Mouse (Mus musculus) lung, adult 2 months (tissue): ENCODE data around the gene Foxo1. TPM values are rescaled to one million over a fixed set of nuclear protein-coding genes. Genes with fewer than 3 reads are reported as not detected.
A peak's percentile ranks its signal among the peaks of the same experiment; 100 is the strongest.

Source experiments
- DNase-seq: peaks from one replicate; pipeline ENCODE4 v3.0.0; 2022
- H3K4me1 ChIP-seq: fragments of 200-500 bp; 2 replicates; pipeline ENCODE4 v1.6.1; 2011; ENCODE audit warnings: low read length; ENCODE audit not compliant: control insufficient read depth, insufficient read depth
- H3K4me3 ChIP-seq: fragments of 200-500 bp; replicated peaks from 2 replicates; pipeline ENCODE3; 2011; ENCODE audit warnings: low read depth, mild to moderate bottlenecking, control low read depth, low read length; ENCODE audit errors: extremely low read depth
- CTCF ChIP-seq: fragments of 200-500 bp; IDR thresholded peaks from 2 replicates; pipeline ENCODE4 v1.5.1; 2011; ENCODE audit warnings: mild to moderate bottlenecking, low read length, control low read depth; ENCODE audit not compliant: insufficient read depth
- POLR2A ChIP-seq: fragments of 200-500 bp; IDR thresholded peaks from 2 replicates; pipeline ENCODE4 v1.6.1; 2011; ENCODE audit warnings: low read depth, mild to moderate bottlenecking, control low read depth, low read length, borderline replicate concordance; ENCODE audit errors: extremely low read depth
- WGBS: fragments of 180-500 bp; shearing (Covaris S2); methylation state at CpG from one replicate; pipeline ENCODE4 v1.1.7; 2018; 5-methylcytosine and 5-hydroxymethylcytosine counted together
- polyA plus RNA-seq: library from polyadenylated mRNA; depleted of rRNA; stranded (reverse); fragments of >200 nt; gene quantifications from 2 replicates; pipeline ENCODE4 v1.2.3, GENCODE M21; 2012

The Foxo1 gene
- polyA plus RNA-seq, 1 experiment: 16.9 TPM

GRCm38 (mm10) chr3:52297291-52298018, 29.3 kb downstream of the Foxo1 start:
- Histone ChIP-seq H3K4me1 (peaks cover 46% of the 10 kb centered on the region), H3K4me3 (no peak overlapping the region)
- 45% methylated on average over 15 of the region's 15 CpGs for WGBS
- TF ChIP-seq POLR2A (no peak), CTCF (no peak)
- no peak for DNase-seq

- 60% methylated on average over 4 of the region's 4 CpGs for WGBS
- peaks cover 38% of the 10 kb centered on the region for H3K4me1 ChIP-seq
- no peak overlapping the region for H3K4me3 ChIP-seq
- no peak for DNase-seq
- TF ChIP-seq CTCF: no peak
- no peak for TF ChIP-seq POLR2A
Observed at GRCm38 (mm10) chr3:52298683-52299082, 30.5 kb downstream of the Foxo1 start.

- WGBS: 47% methylated on average over 2 of the region's 2 CpGs
- Histone ChIP-seq H3K4me3 (no peak overlapping the region), H3K4me1 (peaks cover 35% of the 10 kb centered on the region)
- DNase-seq: no peak
- TF ChIP-seq CTCF: no peak
- TF ChIP-seq POLR2A: no peak
Observed at GRCm38 (mm10) chr3:52299376-52299775, 31.2 kb downstream of the Foxo1 start.

GRCm38 (mm10) chr3:52300517-52300916, 32.4 kb downstream of the Foxo1 start:
- Histone ChIP-seq H3K4me1 (peaks cover 35% of the 10 kb centered on the region), H3K4me3 (no peak overlapping the region)
- TF ChIP-seq POLR2A (no peak), CTCF (no peak)
- DNase-seq: no peak
- WGBS: 66% methylated on average over 6 of the region's 6 CpGs

- DNase-seq: no peak
- H3K4me3 ChIP-seq: no peak overlapping the region
- H3K4me1 ChIP-seq: peaks cover 23% of the 10 kb centered on the region
- TF ChIP-seq POLR2A: no peak
- TF ChIP-seq CTCF: no peak
- WGBS: 65% methylated on average over 5 of the region's 5 CpGs
Observed at GRCm38 (mm10) chr3:52303301-52303700, 35.2 kb downstream of the Foxo1 start.

- Histone ChIP-seq H3K4me1 (peaks cover 9% of the 10 kb centered on the region), H3K4me3 (no peak overlapping the region)
- DNase-seq: no peak
- no peak for TF ChIP-seq CTCF
- TF ChIP-seq POLR2A: no peak
- 34% methylated on average over 5 of the region's 5 CpGs for WGBS
Observed at GRCm38 (mm10) chr3:52308586-52309321, 40.6 kb downstream of the Foxo1 start.

GRCm38 (mm10) chr3:52320516-52321270, 52.6 kb downstream of the Foxo1 start:
- WGBS: 76% methylated on average over 12 of the region's 12 CpGs
- TF ChIP-seq CTCF: no peak
- no peak for TF ChIP-seq POLR2A

GRCm38 (mm10) chr3:52322401-52323385, 54.6 kb downstream of the Foxo1 start:
- Histone ChIP-seq H3K4me3 (no peak overlapping the region), H3K4me1 (peaks cover 20% of the 10 kb centered on the region)
- WGBS: 11% methylated on average over 9 of the region's 9 CpGs
- TF ChIP-seq POLR2A (no peak), CTCF (no peak)
- peak; percentile 33 for DNase-seq

More at GRCm38 (mm10) chr3:52320516-52321270, 52.6 kb downstream of the Foxo1 start:
- no peak for DNase-seq
- Histone ChIP-seq H3K4me3 (no peak overlapping the region), H3K4me1 (peaks cover 13% of the 10 kb centered on the region)
